Mouse (Mus musculus) cerebellum, adult 2 months (tissue): ENCODE results near the gene Rpp38. TPM values are rescaled to one million over a fixed set of nuclear protein-coding genes. Genes with fewer than 3 reads are reported as not detected.

ENCODE experiments used
- DNase-seq, 2 experiments: peaks; one replicate each; pipeline ENCODE4 v3.0.0; 2021
- H3K27ac ChIP-seq: fragments of 200-500 bp; 2 replicates; pipeline ENCODE4 v1.5.1; 2012; ENCODE audit warnings: low read length, control low read depth, inconsistent platforms; ENCODE audit not compliant: insufficient read depth
- H3K27me3 ChIP-seq: fragments of 200-500 bp; 2 replicates; pipeline ENCODE4 v1.6.1; 2012; ENCODE audit warnings: inconsistent platforms, mild to moderate bottlenecking, low read length, moderate library complexity; ENCODE audit not compliant: control insufficient read depth, insufficient read depth
- H3K4me1 ChIP-seq: fragments of 200-500 bp; 2 replicates; pipeline ENCODE4 v1.6.1; 2011; ENCODE audit warnings: low read length; ENCODE audit not compliant: control insufficient read depth, insufficient read depth
- H3K4me3 ChIP-seq: fragments of 200-500 bp; replicated peaks from 2 replicates; pipeline ENCODE3; 2011; ENCODE audit warnings: mild to moderate bottlenecking, low read depth, low read length, control low read depth; ENCODE audit not compliant: insufficient read depth
- CTCF ChIP-seq: fragments of 200-500 bp; IDR thresholded peaks from 2 replicates; pipeline ENCODE4 v1.5.1; 2011; ENCODE audit warnings: low read depth, mild to moderate bottlenecking, control low read depth, low read length, moderate library complexity, borderline replicate concordance; ENCODE audit not compliant: insufficient read depth
- POLR2A ChIP-seq: fragments of 200-500 bp; IDR thresholded peaks from 2 replicates; pipeline ENCODE4 v1.6.1; 2011; ENCODE audit warnings: low read length, control low read depth, borderline replicate concordance; ENCODE audit not compliant: insufficient read depth
- WGBS: fragments of 180-500 bp; shearing (Covaris S2); methylation state at CpG from one replicate; pipeline ENCODE4 v1.1.7; 2018; 5-methylcytosine and 5-hydroxymethylcytosine counted together
- polyA plus RNA-seq: library from polyadenylated mRNA; depleted of rRNA; stranded (reverse); fragments of >200 nt; gene quantifications from 2 replicates; pipeline ENCODE4 v1.2.3, GENCODE M21; 2012; rRNA removed

Gene Rpp38
- polyA plus RNA-seq = 12.7 and 13.5 TPM in 2 replicates

GRCm38 (mm10) chr2:3332484-3333242 lies at the start of gene Rpp38:
Rpp38 (minus strand) TSS chr2:3332643.
- under 1% methylated on average over 45 of the region's 45 CpGs for WGBS
- TF ChIP-seq CTCF = no peak
- peak; percentile 84; the same call in 1 of the 2 replicates for TF ChIP-seq POLR2A
- Histone ChIP-seq H3K4me3 (peak within 1 kb of the TSS; percentile 80), H3K27ac (peak within 1 kb of the TSS; percentile 36), H3K27me3 (no peaks in the 10 kb centered on the region), H3K4me1 (peaks cover 6% of the 10 kb centered on the region)
- peak; percentile 99 for DNase-seq

- DNase-seq = no peak
- H3K4me3 ChIP-seq = no peak overlapping the region
- no peaks in the 10 kb centered on the region for H3K4me1 ChIP-seq
- WGBS = 22% methylated on average over 4 of the region's 4 CpGs
- no peaks in the 10 kb centered on the region for H3K27me3 ChIP-seq
- TF ChIP-seq POLR2A = no peak
- no peak for TF ChIP-seq CTCF
- H3K27ac ChIP-seq = no peak overlapping the region
These were observed 32.7 kb upstream of the Rpp38 start for GRCm38 (mm10) chr2:3365127-3365526.

- no peak overlapping the region for H3K4me3 ChIP-seq
- WGBS = 78% methylated on average over 3 of the region's 3 CpGs
- no peaks in the 10 kb centered on the region for H3K27me3 ChIP-seq
- TF ChIP-seq POLR2A = no peak
- TF ChIP-seq CTCF = no peak
- H3K27ac ChIP-seq = no peak overlapping the region
- H3K4me1 ChIP-seq = no peaks in the 10 kb centered on the region
- no peak for DNase-seq
These were observed 28.6 kb upstream of the Rpp38 start for GRCm38 (mm10) chr2:3361067-3361466.

- 79% methylated on average over 3 of the region's 3 CpGs for WGBS
These were observed 25.4 kb upstream of the Rpp38 start for GRCm38 (mm10) chr2:3357887-3358286.

GRCm38 (mm10) chr2:3356311-3356710 lies 23.9 kb upstream of the Rpp38 start:
- no peak for TF ChIP-seq CTCF
- no peak for TF ChIP-seq POLR2A
- Histone ChIP-seq H3K4me3 (no peak overlapping the region), H3K27ac (no peak overlapping the region), H3K27me3 (no peaks in the 10 kb centered on the region), H3K4me1 (no peaks in the 10 kb centered on the region)
- no peak for DNase-seq
- WGBS = 81% methylated on average over 3 of the region's 3 CpGs

More at GRCm38 (mm10) chr2:3357887-3358286, 25.4 kb upstream of the Rpp38 start:
- Histone ChIP-seq H3K27me3 (no peaks in the 10 kb centered on the region), H3K4me3 (no peak overlapping the region), H3K27ac (no peak overlapping the region), H3K4me1 (no peaks in the 10 kb centered on the region)
- TF ChIP-seq POLR2A = no peak
- no peak for TF ChIP-seq CTCF
- no peak for DNase-seq

DNA sequence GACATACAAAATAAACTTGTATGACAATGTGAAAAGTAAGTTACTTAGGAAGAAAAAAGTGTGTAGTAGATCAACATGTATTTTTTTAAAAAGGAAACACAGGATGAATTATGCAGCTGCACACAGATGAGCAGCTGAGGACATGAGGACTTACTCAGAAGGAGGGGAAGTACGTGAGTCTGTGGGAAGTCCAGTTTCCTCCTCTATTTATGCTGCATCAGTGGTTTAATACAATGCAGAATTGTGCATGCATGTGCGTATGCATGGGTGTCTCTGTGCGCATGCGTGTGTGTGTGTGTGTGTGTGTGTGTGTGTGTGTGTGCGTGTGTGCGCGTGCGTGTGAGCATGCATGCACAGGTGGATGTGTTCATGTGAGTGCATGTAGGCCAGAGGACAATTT lies 23.4 kb upstream of the Rpp38 start:
- WGBS = 82% methylated on average over 8 of the region's 8 CpGs
- no peak overlapping the region for H3K4me3 ChIP-seq
- H3K27ac ChIP-seq = no peak overlapping the region
- DNase-seq = no peak
- TF ChIP-seq CTCF (no peak), POLR2A (no peak)
- no peaks in the 10 kb centered on the region for H3K4me1 ChIP-seq
- H3K27me3 ChIP-seq = no peaks in the 10 kb centered on the region

DNA sequence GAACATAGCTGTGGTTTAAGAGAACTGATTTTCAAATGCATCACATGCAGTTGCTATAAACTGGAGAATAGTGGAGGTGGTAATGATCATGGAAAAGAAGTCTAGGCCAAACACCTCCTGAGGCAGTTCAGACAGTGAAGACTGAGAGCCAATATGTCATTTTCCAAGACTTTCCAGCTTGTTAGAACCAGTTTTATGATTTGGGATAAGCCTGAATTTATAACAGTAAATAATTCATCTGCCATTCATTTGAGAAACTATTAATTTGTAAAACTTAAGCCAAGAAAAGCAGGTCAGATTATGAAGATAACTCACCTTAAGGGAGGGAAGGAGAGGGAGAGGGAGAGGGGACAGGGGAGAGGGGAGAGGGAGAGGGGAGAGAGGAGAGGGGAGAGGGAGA lies 20.7 kb upstream of the Rpp38 start:
- H3K4me1 ChIP-seq = no peaks in the 10 kb centered on the region
- H3K27me3 ChIP-seq = no peaks in the 10 kb centered on the region
- H3K4me3 ChIP-seq = no peak overlapping the region
- H3K27ac ChIP-seq = no peak overlapping the region
- TF ChIP-seq CTCF (no peak), POLR2A (no peak)
- no peak for DNase-seq

DNA sequence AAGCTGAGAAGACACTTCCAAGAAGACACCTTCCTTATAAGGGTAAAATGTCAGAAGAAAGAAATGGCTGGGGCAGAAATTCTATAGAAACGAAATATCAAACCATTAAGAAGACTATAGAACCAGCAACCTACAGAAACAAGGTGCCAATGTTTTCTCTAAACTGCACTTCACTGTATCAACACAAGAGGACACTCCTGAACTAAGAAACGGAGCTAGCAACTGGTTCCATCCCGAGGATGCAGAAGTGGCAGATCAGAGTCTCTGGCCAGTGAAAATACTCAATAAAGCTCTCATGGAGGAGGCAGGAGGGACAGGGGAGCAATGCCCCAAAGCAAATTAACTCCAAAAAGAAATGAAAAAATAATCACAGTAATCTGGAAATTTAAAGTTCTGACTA lies 16.5 kb upstream of the Rpp38 start:
- no peak overlapping the region for H3K4me3 ChIP-seq
- no peaks in the 10 kb centered on the region for H3K27me3 ChIP-seq
- peak in 1 of 2 experiments; percentile 21 for DNase-seq
- no peak for TF ChIP-seq POLR2A
- TF ChIP-seq CTCF = peak; percentile 60; the same call in 1 of the 2 replicates
- WGBS = 19% methylated on average over 3 of the region's 3 CpGs
- H3K27ac ChIP-seq = no peak overlapping the region
- H3K4me1 ChIP-seq = no peaks in the 10 kb centered on the region
